Mouse (Mus musculus): ENCODE data around the gene Cep97.
A peak's percentile ranks its signal among the peaks of the same experiment; 100 is the strongest.
"Not testable (repeated sequence)": the region's sequence is repeated elsewhere in the genome, so short reads cannot be mapped to it uniquely, and the experiment has no call there.

The Cep97 gene

DNA sequence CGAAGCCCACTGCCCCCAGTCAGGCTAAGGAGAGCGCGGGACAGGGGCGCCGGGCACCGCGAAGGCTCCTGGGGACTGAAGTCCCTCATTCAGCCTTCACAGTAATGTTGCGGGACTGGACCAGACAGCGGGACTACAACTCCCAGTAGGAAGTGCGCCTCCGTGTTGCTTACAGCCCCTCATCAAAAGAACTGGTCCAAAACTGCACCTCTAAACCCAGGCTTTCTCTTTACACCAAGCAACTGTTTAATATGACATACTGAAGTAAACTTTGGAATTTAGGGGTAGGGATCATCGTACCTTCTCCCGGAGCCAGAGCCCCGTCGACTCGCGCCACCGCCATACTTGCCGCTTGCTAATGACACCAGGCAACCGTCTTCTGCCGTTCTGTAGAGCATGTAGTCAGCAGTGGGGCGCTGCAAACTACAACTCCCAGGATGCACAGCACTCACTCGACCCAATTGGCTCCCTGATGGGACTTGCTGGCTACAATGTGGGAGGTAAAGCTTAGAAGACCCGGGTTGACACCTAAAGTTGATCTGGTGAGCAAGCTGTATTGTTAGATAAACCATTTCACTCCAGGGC is at the start of gene Cep97:
TSS of gene Cep97 (minus strand) at position 403 of the 585 bp plus-strand sequence.
- peak; percentile 91 to 93 for DNase-seq

DNA sequence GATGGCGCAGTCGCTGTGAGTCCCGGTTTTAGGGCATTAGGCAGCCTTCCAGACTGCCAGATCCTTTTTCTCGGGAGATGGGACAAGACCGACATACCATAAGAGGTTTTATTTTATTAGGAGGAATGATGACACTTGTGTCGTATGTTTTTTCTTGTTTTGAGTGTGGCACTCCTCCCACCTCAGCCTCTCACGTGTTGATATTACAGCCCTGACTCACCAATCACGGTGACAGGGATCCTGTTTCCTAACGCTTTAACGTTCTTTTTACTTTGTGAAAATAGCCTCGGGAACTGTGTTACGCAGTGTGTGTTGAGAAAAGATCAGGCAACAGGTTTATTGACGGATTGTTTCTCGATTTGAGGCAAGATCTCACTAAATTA is 40.2 kb upstream of the Cep97 start:
- DNase-seq = no peak

DNA sequence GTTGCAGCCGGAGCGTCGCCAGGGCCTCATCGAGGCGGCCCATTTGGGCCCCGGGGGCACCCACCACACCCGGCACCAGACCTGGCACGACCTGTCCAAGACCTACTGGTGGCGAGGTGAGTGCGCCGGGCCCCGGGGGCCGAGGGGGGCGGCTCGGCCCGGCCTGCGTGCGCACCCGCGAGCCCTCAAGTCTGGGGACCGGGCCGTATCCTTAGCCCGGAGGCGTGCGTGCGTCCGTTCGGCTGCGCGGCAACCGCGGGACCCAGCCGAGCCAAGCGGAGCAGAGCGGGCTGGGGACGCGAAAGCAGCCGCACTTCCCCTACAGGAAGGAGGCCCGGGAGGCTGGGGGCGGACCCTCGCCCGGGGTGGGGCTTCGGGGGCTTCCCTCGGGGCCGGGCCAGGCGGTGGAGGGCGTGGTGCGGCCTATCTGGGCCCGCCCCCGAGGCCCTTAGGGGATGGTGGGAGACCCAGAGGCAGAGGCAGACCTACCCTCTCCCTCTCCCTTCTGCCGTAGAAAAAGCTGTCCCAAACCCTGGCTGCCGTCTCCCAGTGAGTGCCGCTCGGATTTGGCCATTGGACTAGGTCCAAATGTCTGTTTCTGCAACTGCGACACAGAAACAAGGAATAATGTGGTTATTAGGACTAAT is 39.7 kb upstream of the Cep97 start:
- peak; percentile 72 to 84 for DNase-seq

DNA sequence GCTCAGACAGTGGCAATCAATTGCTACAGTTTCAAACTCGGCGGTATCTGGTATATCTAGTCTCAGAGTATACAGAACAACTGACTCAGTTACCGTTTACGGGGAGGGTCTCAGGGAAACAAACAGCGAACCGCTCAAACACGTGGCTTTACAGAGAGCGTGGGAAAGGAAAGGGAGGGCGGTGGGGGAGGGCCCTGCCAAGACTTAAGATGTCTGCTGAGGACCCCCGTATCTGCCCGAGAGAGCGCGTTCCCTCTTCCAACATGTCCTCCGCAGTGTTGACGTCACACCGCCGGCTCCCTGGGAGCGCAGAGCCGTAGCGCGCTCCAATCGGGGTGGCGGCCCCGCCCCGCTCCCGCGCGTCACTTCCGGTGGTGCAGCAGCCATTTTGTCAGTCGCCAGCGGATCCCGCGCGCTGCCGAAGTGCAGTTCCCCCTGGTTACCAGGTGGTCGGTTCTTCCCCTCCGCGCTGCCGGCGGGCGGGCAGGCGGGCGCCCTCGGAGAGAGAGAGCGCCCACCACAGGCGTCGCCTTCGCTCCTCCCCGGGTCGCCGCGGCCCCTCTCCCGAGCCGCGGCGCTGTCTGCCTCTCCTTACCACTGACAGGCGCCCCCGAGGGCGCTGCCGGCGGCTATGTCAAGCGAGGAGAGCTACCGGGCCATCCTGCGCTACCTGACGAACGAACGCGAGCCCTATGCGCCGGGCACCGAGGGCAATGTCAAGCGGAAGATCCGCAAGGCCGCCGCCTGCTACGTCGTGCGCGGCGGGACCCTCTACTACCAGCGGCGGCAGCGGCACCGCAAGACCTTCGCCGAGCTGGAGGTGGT is 39.0 kb upstream of the Cep97 start, which contains the start of gene Zbtb11:
TSS of gene Zbtb11 (plus strand) at position 453 of the 825 bp plus-strand sequence.
- DNase-seq = peak; percentile 100

DNA sequence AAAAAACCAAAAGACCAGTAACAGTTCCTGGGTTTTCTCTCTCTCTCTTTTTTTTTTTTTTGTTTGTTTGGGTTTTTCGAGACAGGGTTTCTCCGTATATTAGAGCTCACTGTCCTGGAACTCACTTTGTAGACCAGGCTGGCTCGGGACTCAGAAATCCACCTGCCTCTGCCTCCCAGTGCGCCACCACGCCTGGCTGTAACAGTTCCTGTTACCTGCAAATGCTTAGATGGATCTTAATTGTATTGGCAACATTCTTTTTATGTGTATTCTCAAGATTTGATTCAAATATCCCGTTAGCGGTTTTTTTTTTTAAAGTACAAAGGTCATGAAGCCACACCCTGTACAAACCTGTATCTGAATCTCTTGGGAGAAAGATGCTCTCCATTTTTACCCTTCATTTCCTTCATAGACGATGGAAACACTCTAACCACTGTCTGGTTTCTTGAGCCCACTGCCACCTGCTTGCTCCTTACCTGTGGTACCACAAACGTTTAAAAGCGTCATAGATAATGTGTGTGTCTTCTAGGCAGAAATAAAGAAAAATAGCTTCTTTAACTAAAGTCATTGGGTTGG is 38.1 kb upstream of the Cep97 start:
- DNase-seq = no peak

DNA sequence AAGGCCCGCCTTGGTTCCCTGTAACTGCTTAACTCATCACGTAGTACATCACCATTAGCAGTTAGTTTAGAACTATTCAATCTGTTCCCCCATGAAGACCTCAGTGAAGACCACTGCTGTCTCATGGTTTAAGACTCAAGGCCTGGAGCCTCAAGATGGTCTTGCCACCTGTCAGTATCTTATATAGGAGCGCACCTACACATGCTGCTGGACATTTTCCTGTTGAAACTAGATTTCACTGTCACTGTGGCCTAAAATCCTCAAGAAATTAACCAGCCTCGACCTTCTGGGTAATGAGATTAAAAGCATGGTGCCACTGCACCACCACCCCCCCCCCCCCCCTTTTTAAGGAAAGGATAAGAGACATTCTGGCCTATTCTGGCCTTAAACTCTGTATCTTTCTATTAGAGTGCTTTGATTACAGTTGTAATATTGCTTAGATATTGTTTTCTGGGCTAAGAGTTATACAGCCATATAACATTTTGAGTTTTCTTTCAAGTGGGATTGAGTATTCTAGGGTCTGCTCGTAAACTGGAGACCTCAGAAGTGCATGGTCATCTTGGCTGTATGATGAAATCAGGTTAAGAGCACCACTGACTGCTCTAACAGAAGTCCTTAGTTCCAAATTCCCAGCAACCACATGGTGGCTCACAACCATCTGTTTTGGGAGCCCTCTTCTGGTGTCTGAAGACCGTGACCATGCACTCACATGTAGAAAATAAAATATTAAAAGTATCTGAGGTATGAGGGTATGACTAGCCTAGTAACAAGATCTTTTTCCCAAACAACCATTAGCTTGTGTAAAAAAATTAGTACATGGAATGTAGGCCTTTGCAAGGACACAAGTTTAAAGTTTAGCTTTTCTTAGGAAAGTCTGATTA is 37.3 kb upstream of the Cep97 start:
- DNase-seq = no peak

DNA sequence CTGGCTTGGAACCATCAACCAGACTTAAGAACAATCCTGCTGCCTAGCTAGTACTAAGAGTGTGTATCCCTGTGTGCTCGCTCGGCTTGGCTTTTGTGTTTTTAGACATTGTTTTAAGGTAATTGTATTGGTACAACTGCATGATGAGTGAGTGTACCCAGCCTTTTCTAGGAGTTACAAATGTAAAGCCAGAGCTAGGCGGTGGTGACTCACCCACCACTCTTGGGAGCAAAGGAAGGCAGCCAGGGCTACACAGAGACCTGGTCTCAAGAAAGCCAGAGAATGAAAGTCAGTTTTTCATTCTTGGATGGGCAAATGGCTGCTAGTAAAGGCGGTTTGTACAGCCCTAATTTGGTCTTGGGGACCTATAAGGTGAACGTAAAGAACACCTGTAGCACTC is 35.8 kb upstream of the Cep97 start:
- DNase-seq = no peak

DNA sequence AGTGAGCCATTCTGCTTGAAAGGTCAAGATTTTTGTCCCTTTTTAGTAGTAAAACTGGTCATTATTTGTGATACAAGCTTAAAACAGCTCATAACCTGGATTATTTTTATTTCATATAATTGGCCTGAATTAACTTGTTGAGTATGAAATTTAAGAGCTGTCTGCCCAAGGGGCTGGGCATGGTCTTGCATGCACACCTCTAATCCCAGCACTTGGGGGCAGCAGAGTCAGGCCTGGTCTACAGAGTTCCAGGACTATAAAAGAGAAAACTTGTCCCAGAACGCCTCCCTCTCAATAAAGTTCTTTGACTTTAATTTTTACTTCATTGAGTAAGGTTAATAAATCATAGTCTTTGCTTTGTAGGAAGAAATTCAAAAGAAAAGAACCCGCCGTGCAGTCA is 34.5 kb upstream of the Cep97 start:
- DNase-seq = peak; percentile 20 to 49

DNA sequence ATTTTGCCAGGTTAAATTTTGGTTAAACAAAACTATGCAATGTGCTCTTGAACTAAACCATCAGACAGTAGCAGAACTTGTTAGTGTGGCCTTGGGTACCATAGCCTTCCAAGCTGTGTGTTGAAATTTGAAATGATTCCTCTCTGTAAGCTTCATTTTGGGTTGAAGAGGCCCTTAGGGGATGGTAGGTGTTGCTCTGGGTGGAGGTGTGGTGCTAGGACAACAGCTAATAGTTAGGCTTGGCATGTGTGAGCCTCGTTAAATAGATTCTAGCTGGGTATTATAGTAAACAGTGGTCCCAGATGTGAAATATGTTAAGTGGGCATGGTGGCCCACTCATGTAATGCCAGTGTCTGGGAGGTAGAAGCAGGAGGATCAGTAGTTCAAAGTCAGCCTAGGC is 32.6 kb upstream of the Cep97 start:
- no peak for DNase-seq

DNA sequence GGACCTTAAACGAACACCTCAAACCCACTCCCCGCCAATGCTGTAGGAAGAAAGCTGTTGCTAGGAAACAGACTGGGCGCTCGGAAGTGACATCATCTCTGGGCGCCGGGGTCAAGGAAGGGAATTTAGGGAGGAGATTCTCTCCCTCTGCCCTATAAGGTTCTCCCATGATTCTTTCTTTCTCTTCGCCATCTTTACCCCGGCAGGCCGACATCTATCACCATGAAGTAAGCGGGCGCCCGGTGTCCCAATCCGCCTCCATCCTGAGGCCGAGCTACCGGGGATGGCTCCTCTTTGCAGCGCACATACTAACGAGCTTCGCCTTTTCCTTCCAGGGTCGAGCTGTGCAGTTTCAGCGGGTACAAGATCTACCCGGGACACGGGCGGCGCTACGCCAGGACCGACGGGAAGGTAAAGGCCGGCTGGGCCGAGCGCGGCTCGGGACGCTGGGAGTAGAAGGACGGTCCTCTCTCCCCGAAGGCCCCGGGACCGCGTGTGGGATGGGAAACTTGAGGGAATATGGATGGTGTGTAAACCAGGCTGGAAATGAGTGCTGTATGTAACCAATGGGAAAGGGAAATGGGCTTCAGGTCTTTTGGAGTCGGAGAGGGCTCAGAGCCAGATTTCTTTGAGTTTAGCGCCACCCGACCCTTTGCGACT is 31.7 kb upstream of the Cep97 start, which contains the start of gene Rpl24:
TSS of gene Rpl24 (plus strand) at position 64 of the 660 bp plus-strand sequence.
- DNase-seq = peak; percentile 97 to 98

DNA sequence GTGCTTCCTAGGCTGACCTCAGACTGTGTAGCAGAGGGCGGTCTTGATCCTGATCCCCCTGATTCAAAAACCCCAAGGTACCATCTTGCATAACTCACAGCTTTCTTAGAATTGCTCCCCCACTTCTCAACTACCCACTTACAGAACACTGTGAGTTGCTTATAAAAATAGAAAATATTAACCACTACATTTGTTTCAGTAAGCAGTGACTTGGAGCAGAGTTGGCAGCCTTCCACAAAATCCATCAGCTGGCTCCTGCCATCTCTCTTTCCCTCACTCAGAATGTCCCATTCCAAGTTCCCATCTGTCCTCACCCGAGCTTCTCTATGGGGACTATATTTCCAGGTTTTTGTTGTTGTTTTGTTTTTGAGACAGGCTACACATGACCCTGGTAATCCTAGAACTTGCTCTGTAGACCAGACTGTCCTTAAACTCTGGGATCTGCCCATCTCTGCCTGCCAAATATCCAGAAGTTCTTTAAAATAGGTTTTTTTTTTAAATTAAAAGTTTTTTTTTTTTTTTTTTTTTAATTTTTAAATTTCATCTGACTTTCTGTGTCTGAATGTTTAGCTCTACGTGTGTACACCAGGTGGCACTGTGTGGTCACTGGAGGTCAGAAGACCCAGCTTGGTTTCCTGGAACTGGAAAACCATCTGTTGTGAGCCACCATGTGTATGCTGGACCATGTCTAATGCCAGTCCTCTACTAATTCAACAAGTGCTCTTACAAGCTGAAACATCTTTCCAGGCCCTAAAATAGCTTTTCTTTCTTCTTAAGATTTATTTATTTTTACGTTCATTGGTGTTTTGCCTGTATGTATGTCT is 29.7 kb upstream of the Cep97 start:
- peak in 1 of 2 experiments; percentile 48 for DNase-seq

DNA sequence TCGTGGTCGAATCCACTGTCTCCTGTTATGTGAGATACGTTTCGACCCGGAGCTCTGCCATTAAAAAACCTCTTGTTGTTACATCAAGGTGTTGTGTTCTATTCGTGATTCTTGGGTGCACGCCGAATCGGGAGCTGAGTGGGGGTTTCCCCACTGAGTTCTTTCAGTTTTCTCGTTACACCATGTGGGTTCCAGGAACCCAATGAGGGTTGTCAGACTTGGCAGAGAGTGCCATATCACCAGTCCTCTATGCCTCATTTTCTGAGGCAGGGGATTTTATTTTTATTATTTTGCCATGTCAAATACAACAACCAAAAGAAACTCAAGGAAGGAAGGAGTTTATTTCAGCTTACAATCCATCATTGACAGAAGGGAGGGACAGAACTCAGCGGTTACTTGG is 28.4 kb upstream of the Cep97 start:
- DNase-seq = not testable (repeated sequence)

DNA sequence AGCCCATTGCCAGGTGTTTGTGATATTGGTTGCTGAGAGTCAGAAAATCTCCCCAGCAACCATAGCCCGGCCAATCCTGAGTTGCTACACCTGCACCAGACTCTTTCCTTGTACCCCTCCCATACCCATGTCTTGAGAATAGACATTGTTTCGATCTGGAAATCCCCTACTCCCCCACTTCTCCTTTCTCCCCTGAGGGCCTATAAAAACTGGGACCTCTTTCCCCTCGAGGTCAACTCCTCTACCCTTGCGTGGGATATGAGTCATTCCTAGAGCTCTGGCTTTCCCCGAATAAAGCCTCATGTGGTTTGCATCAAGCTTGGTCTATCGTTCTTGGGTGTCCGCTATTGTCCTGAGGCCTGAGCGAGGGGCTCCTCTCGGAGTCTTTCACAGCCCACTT is 19.5 kb upstream of the Cep97 start:
- DNase-seq = not testable (repeated sequence)

DNA sequence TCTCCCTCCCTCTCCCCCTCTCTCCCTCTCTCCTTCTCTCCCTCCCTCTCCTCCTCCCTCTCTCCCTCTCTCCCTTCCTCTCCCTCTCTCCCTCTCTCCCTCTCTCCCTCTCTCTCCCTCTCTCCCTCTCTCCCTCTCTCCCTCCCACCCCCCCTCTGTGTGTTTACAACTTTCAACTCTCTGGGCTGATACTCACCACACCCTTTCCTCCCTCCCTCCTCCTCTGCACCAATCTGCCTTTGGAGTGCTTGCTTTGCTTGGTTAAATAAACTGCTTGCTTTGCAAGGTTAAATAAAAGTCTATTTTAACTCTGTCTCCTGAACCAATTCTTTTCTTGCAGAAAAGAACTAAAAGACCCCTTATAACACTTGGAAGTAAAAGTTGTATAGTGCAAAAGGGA is 18.1 kb upstream of the Cep97 start:
- DNase-seq = no peak

DNA sequence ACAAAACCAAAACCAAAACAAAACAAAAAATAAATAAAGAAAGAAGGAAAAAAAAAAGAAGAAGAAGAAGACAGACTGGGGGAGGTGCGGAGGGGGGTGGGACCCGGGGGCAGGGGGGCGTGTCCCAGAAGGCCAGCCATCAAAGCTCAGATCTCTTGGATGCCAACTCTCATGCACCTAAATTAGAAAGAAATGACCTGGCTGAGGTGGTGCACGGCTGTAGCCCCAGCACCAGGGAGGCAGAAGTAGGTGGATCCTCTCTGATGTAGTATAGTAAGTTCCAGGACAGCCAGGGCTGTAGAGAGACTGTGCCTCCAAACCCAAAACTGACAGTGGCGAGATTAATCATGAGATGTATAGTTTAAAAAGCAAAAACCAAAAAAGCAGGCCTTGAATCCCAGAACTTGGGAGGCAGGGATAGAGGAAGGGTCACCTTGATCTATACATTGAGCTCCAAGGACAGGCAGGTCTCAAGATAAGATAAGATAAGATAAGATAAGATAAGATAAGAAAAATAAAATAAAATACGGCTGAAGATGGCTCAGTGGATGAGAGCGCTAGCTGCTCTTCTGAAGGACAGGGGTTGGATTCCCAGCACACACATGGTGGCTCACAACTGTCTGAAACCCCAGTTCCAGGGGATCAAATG is 17.1 kb upstream of the Cep97 start:
- DNase-seq = no peak

DNA sequence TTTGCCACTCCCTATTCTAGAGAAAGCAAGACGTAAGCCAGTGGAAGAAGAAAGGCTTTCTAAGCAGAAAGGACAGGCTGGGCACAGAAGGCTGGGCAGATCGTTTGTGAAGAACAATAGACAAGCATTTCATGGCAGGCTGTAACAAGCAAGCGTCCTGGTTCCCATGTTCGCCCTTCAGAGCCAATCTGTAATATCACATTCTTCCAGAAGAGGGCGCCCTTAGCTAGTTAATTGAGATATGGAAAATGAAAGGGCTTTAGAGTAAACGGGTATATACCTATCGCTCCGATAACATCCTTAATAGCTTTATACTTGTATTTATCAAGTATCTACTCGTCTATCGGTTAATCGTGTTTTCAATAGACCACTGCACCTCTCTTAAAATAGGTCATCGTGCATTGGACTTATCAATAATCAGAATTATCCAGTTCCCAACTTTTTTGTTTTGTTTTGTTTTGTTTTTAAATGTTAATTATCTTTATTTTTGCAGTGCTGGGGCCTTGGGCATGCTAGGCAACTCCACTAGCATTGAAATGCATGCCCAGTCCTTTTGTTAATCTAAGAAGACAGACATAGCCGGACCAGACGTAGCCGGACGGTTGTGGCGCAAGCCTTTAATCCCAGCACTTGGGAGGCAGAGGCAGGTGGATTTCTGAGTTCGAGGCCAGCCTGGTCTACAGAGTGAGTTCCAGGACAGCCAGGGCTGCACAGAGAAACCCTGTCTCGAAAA is 16.5 kb upstream of the Cep97 start:
- DNase-seq = peak; percentile 53 to 84

DNA sequence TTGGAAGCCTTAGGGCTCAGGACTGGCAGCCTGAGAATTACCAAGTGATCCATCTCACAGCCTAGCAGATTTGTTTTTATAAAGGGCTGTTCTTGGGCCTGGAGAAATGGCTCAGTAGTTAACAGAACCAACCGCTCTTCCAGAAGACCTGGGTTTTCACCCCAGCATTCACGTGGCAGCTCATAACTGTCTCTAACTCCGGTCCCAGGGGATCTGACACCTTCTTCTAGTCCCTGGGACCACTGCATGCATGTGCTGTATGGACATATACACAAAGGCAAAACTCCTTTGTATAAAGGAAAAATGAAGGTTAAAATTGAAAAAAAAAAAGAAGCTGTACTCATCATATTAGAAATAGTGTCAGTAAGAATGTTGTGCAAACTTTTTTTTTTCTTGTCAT is 15.8 kb upstream of the Cep97 start:
- DNase-seq = no peak

DNA sequence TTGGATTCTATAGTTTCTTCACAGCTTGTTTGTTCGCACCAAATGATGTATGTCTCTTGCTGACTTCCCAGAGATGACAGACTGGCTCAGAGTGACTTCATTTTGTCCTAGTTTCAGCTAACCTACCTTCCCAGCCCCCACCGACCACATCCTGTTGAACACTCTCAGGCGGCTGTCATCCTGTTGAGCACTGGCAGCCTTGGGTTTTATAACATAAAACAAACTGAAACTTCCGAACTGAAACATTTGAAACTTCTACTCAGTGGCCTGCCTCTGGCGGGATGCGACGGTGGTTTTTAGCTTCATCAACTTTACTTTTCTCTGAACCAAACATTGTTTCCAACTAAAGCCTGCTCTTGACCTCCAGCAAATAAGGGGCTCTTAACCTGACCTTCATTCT is 14.3 kb upstream of the Cep97 start:
- no peak for DNase-seq

DNA sequence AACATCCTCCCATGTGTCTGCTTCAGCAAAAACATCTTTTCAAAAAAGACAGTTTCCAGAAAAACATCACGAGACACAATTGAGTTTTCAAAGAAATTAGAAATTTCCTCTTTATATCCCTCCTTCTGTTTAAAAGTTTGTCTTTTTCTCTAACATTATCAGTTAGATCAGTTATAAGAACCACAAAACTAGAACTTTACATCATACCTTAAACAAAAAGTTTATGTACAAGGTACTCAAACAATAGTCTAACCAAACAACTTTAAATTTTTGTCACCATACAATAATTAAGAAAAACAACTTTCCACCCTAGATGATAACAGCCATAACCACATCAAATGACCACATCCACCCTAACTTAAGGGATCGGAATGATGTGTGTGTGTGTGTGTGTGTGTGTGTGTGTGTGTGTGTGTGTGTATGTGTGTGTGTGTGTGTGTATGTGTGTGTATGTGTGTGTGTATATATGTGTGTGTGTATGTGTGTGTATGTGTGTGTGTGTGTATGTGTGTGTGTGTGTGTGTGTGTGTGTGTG is 13.3 kb upstream of the Cep97 start:
- not testable (repeated sequence) for DNase-seq

All from cerebellum, postnatal 25 days (tissue).